Mouse (Mus musculus) intestine, postnatal 0 days (tissue): Measurements from ENCODE around the gene Gm42417. TPM values are rescaled to one million over a fixed set of nuclear protein-coding genes. Genes with fewer than 3 reads are reported as not detected.

Experiments used
- ATAC-seq: fragments of 200-750 bp; cut with Nextera tagmentation; 2 replicates; pipeline ENCODE4 v1.8.0; 2017; ENCODE audit warnings: mild to moderate bottlenecking, moderate TSS enrichment, moderate library complexity
- H3K27ac ChIP-seq: fragments of 300-500 bp; sonication (generic); 2 replicates; pipeline ENCODE4 v1.5.1; 2014; ENCODE audit warnings: mild to moderate bottlenecking, low read depth, low read length, moderate library complexity
- H3K27me3 ChIP-seq: fragments of 300-500 bp; sonication (generic); replicated peaks from 2 replicates; pipeline ENCODE4 v1.6.1; 2014; ENCODE audit warnings: low read length, mixed read lengths; ENCODE audit not compliant: control insufficient read depth, insufficient read depth
- H3K36me3 ChIP-seq: fragments of 300-500 bp; sonication (generic); 2 replicates; pipeline ENCODE4 v1.6.1; 2014; ENCODE audit warnings: mild to moderate bottlenecking, moderate library complexity; ENCODE audit not compliant: control insufficient read depth, insufficient read depth
- H3K4me1 ChIP-seq: fragments of 300-500 bp; sonication (generic); replicated peaks from 2 replicates; pipeline ENCODE4 v1.6.1; 2014; ENCODE audit warnings: antibody characterized with exemption, low read length, mixed read lengths; ENCODE audit not compliant: control insufficient read depth, insufficient read depth
- H3K4me2 ChIP-seq: fragments of 300-500 bp; sonication (generic); replicated peaks from 2 replicates; pipeline ENCODE4 v1.6.1; 2014; ENCODE audit warnings: low read depth, mild to moderate bottlenecking, moderate library complexity
- H3K4me3 ChIP-seq: fragments of 300-500 bp; sonication (generic); 2 replicates; pipeline ENCODE4 v1.5.1; 2014; ENCODE audit warnings: low read depth, low read length
- H3K9ac ChIP-seq: fragments of 300-500 bp; sonication (generic); 2 replicates; pipeline ENCODE4 v1.6.1; 2014; ENCODE audit warnings: mild to moderate bottlenecking, low read depth, low read length
- H3K9me3 ChIP-seq: fragments of 300-500 bp; sonication (generic); 2 replicates; pipeline ENCODE4 v1.6.1; 2016; ENCODE audit warnings: mixed run types; ENCODE audit not compliant: control insufficient read depth
- CTCF ChIP-seq: sonication (generic); IDR thresholded peaks from 2 replicates; pipeline ENCODE4 v1.5.1; 2016; ENCODE audit warnings: low read depth, mild to moderate bottlenecking, control low read depth, antibody characterized with exemption, moderate library complexity
- WGBS: fragments of 180-500 bp; shearing (Covaris S2); extraction: QIAGEN DNeasy Blood & Tissue Kit; methylation state at CpG from one replicate; pipeline ENCODE4 v1.1.7; 2014; 5-methylcytosine and 5-hydroxymethylcytosine counted together
- polyA plus RNA-seq: library from polyadenylated mRNA; unstranded; fragments of >200 nt; fragmentation: Nextera tagmentation; extraction: Ambion mirVana; gene quantifications from 2 replicates; pipeline ENCODE4 v1.2.1, GENCODE M21; 2015

Gm42417 gene
- polyA plus RNA-seq, 1 experiment from 2014 or later, result 0.22 TPM

DNA sequence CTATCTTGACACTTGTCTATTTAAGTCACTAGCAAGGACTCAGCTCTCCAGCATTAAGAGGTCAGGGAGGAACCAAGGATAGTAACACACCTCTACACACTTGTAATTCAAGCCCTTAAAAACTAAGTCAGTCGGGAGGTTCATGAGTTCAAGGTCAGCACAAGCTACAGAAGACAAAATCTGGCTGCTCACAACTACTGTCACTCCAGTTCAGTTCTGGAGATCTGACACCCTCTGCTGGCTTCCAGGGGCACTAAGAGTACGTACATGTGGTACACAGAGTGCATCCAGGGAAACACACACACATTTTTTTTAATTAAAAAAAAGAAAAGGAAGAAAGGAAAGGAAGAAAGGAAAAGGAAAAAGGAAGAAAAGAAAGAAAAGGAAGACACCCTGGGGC lies 42.5 kb downstream of the Gm42417 start:
- H3K4me2 ChIP-seq, result no peak overlapping the region
- no peak overlapping the region for H3K27ac ChIP-seq
- H3K4me3 ChIP-seq, result no peak overlapping the region
- H3K9ac ChIP-seq, result no peak overlapping the region
- 0 out of 2 replicates have a peak, but pooled peaks cover 7% of the 10 kb centered on the region for H3K4me1 ChIP-seq
- H3K27me3 ChIP-seq, result no peaks in the 10 kb centered on the region
- peak; percentile 67 for TF ChIP-seq CTCF
- WGBS, result 34% methylated on average over 2 of the region's 2 CpGs
- peaks cover 35% of the 10 kb centered on the region; the same call in 1 of the 2 replicates for H3K36me3 ChIP-seq
- ATAC-seq, result no peak
- no peaks in the 10 kb centered on the region for H3K9me3 ChIP-seq

- H3K4me1 ChIP-seq, result 0 out of 2 replicates have a peak, but pooled peaks cover 12% of the 10 kb centered on the region
- H3K9me3 ChIP-seq, result no peaks in the 10 kb centered on the region
- H3K9ac ChIP-seq, result no peak overlapping the region
- H3K36me3 ChIP-seq, result peaks cover 7% of the 10 kb centered on the region; the same call in 1 of the 2 replicates
- no peak overlapping the region for H3K4me3 ChIP-seq
- peak overlapping the region; percentile 18; the same call in 1 of the 2 replicates for H3K4me2 ChIP-seq
- 43% methylated on average over 6 of the region's 6 CpGs for whole genome bisulfite sequencing
- H3K27ac ChIP-seq, result peak overlapping the region; percentile 54
- no peak for TF ChIP-seq CTCF
- ATAC-seq, result peak; percentile 42; the same call in 1 of the 2 replicates
- H3K27me3 ChIP-seq, result no peaks in the 10 kb centered on the region
These were observed 45.9 kb downstream of the Gm42417 start for GRCm38 (mm10) chr1:36493299-36493698.

- H3K9ac ChIP-seq, result 0 out of 2 replicates have a peak overlapping the region, but pooled peaks have one; percentile 7
- 18% methylated on average over 9 of the region's 9 CpGs for WGBS
These were observed 46.7 kb downstream of the Gm42417 start for GRCm38 (mm10) chr1:36492416-36493139.

GRCm38 (mm10) chr1:36489661-36490060 lies 49.6 kb downstream of the Gm42417 start:
- Histone ChIP-seq H3K27ac (no peak overlapping the region), H3K4me3 (no peak overlapping the region), H3K36me3 (no peaks in the 10 kb centered on the region), H3K4me1 (0 out of 2 replicates have a peak, but pooled peaks cover 12% of the 10 kb centered on the region), H3K4me2 (no peak overlapping the region), H3K27me3 (no peaks in the 10 kb centered on the region), H3K9ac (no peak overlapping the region), H3K9me3 (no peaks in the 10 kb centered on the region)
- WGBS, result 78% methylated on average over 6 of the region's 6 CpGs
- no peak for TF ChIP-seq CTCF
- ATAC-seq, result no peak

More at GRCm38 (mm10) chr1:36492416-36493139, 46.7 kb downstream of the Gm42417 start:
- Histone ChIP-seq H3K9me3 (no peaks in the 10 kb centered on the region), H3K4me1 (0 out of 2 replicates have a peak, but pooled peaks cover 12% of the 10 kb centered on the region), H3K4me2 (peak overlapping the region; percentile 30), H3K27me3 (no peaks in the 10 kb centered on the region), H3K4me3 (no peak overlapping the region), H3K27ac (peak overlapping the region; percentile 66), H3K36me3 (no peaks in the 10 kb centered on the region)
- TF ChIP-seq CTCF, result peak; percentile 84
- ATAC-seq, result peak; percentile 80

DNA sequence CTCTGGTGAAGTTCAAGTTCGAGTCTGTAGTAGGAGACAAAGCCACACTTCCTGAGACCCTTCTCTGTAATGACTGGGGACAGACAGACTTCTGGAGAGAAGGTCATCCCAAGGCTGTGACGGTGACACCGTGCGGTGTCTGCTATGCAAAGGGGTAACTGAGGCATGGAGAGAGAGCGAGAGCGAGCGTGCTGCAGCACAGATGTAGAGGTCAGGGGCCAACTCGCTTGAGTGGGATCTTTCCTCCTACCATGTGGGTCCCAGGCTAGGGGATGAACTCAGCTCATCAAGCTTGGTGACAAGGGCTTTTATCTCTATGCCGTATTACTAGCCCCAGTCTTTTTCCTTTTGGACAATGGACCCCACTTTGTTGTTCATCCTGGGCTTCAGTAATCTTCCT lies 52.1 kb downstream of the Gm42417 start:
- Histone ChIP-seq H3K27ac (no peak overlapping the region), H3K9ac (no peak overlapping the region), H3K4me3 (no peak overlapping the region), H3K4me1 (0 out of 2 replicates have a peak, but pooled peaks cover 7% of the 10 kb centered on the region), H3K36me3 (no peaks in the 10 kb centered on the region), H3K27me3 (no peaks in the 10 kb centered on the region), H3K9me3 (no peaks in the 10 kb centered on the region), H3K4me2 (no peak overlapping the region)
- TF ChIP-seq CTCF, result no peak
- WGBS, result 94% methylated on average over 9 of the region's 9 CpGs
- no peak for ATAC-seq

DNA sequence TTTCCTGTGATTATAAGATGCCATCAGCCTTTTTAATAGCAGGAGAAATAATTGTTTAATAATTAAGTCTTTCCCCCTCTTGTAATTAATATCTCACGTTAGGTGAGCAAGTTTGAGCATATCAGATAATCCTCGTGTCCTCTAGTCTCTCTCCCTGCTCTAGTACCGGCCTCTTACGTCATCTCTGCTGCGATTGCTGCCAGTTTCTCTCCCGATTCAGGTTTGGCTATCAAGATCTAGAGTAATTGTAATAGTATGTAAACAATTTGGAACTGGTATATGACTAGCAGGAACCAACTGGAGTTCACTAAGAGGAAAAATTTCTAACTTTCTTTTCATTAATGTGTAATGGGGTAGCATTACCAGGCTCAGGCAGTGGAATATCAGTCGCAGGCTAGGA lies 54.1 kb downstream of the Gm42417 start:
- 28% methylated on average over 7 of the region's 7 CpGs for WGBS
- Histone ChIP-seq H3K4me1 (no peaks in the 10 kb centered on the region), H3K9me3 (no peaks in the 10 kb centered on the region), H3K4me2 (peak overlapping the region; percentile 0; the same call in 1 of the 2 replicates), H3K27me3 (no peaks in the 10 kb centered on the region), H3K9ac (0 out of 2 replicates have a peak overlapping the region, but pooled peaks have one; percentile 4), H3K36me3 (peaks cover 4% of the 10 kb centered on the region; the same call in 1 of the 2 replicates), H3K4me3 (no peak overlapping the region), H3K27ac (no peak overlapping the region)
- ATAC-seq, result no peak
- TF ChIP-seq CTCF, result no peak
